Comparison of ENCODE assay signal across 9 mouse cellular contexts in the genomic region with DNA sequence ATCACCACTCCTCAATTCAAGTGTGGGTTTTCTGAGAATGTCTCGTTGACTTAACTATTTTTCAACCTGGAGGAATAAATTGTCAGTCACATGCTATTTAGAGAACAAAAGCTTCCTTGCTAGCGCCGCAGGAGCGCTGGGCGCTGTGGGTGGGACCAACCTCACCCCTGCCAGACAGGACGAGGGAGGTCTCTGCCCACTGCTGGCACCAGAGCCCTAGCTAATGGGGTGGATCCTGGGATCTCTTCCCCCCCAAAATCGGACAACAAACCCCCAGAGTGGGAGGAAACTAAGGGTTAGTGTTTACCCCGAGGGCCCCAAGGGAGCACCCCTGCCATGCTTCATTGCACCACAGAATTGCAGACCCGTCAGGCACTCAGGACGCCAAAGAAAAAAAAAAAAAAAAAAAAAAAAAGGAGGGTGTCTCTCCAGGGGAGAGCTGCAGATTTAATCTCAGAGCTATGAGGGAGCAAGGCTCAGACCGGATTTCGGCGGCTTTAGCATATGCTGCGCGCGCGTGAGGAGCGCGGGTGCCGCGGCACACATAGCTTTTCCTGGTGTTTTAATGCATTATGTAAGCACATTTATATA. TPM values are rescaled to one million over a fixed set of nuclear protein-coding genes. Genes with fewer than 3 reads are reported as not detected.
DNase-seq lines count a peak whose midpoint lies in the region; ATAC-seq lines count a peak whose summit lies in the region.
"Had no signal": no experiment of that assay in that cellular context is flagged by ENCODE, and none has a peak within 500 bp of the region (broad histone marks: within the 10 kb centered on the region; RNA-seq: fewer than 3 reads in every experiment).

No protein-coding gene starts in this region.

- H3K9ac ChIP-seq in lung, embryonic 16.5 days (ENCODE audit: low read length): no peak overlapping the region
- H3K9ac ChIP-seq in hindbrain, embryonic 16.5 days (ENCODE audit: low read depth, low read length): peak overlapping the region; percentile 61
- no peak overlapping the region for H3K9ac ChIP-seq in limb, embryonic 11.5 days (ENCODE audit: low read length)

- H3K4me2 ChIP-seq in lung, embryonic 16.5 days (ENCODE audit: low read depth, low read length): peak overlapping the region; percentile 55
- H3K4me2 ChIP-seq in hindbrain, embryonic 16.5 days (ENCODE audit: low read length): peak overlapping the region; percentile 51
- H3K4me2 ChIP-seq in limb, embryonic 11.5 days (ENCODE audit: low read depth, severe bottlenecking): peak overlapping the region; percentile 17; the same call in 1 of the 2 replicates

- ATAC-seq in lung, embryonic 16.5 days (ENCODE audit: low read depth): peak; percentile 57; the same call in 1 of the 2 replicates
- ATAC-seq in hindbrain, embryonic 16.5 days: peak; percentile 51; the same call in 1 of the 2 replicates
- ATAC-seq in limb, embryonic 11.5 days (ENCODE audit: insufficient number of reproducible peaks, low FRiP score, low TSS enrichment, low read depth): no peak

- no peaks in the 10 kb centered on the region for H3K4me1 ChIP-seq in lung, embryonic 16.5 days (replicated peaks; ENCODE audit: control insufficient read depth, insufficient read depth, low read length)
- peaks cover 18% of the 10 kb centered on the region for H3K4me1 ChIP-seq in hindbrain, embryonic 16.5 days (ENCODE audit: control insufficient read depth, insufficient read depth, low read depth, low read length)
- H3K4me1 ChIP-seq in limb, embryonic 11.5 days (ENCODE audit: control insufficient read depth, insufficient read depth, low read length): peaks cover 5% of the 10 kb centered on the region

- under 1% methylated on average over 21 of the region's 21 CpGs for WGBS in lung, embryonic 16.5 days
- WGBS in hindbrain, embryonic 16.5 days: under 1% methylated on average over 21 of the region's 21 CpGs
- 2% methylated on average over 21 of the region's 21 CpGs for WGBS in limb, embryonic 11.5 days

- peak overlapping the region; percentile 25 for H3K4me3 ChIP-seq in lung, embryonic 16.5 days (ENCODE audit: low read length)
- peak overlapping the region; percentile 14 for H3K4me3 ChIP-seq in hindbrain, embryonic 16.5 days (ENCODE audit: low read length)
- H3K4me3 ChIP-seq in limb, embryonic 11.5 days (ENCODE audit: low read depth, low read length): 0 out of 2 replicates have a peak overlapping the region, but pooled peaks have one; percentile 5

- H3K36me3 ChIP-seq in lung, embryonic 16.5 days (ENCODE audit: control insufficient read depth, insufficient read depth, low read length): no peaks in the 10 kb centered on the region
- H3K36me3 ChIP-seq in hindbrain, embryonic 16.5 days (ENCODE audit: control insufficient read depth, insufficient read depth, low read length): no peaks in the 10 kb centered on the region
- H3K36me3 ChIP-seq in limb, embryonic 11.5 days (ENCODE audit: control insufficient read depth, insufficient read depth, low read length): no peaks in the 10 kb centered on the region

- DNase-seq in lung, postnatal 25 days (ENCODE audit: low spot score): no peak
- peak; percentile 36 to 40 for DNase-seq in cerebellum, postnatal 36 days
- DNase-seq in limb, embryonic 11.5 days (ENCODE audit: low spot score): peak; percentile 23
- DNase-seq in retina, postnatal 7 days (ENCODE audit: low read depth, low spot score): peak; percentile 61
- no peak for DNase-seq in thymus, postnatal 25 days
- no peak for DNase-seq in adrenal gland, postnatal 25 days

- H3K9me3 ChIP-seq in lung, embryonic 16.5 days (ENCODE audit: control insufficient read depth, low read length): no peaks in the 10 kb centered on the region
- no peaks in the 10 kb centered on the region for H3K9me3 ChIP-seq in hindbrain, embryonic 16.5 days (ENCODE audit: control insufficient read depth, low read length)
- no peaks in the 10 kb centered on the region for H3K9me3 ChIP-seq in limb, embryonic 11.5 days (ENCODE audit: control insufficient read depth, low read length)

- H3K27ac ChIP-seq in lung, embryonic 16.5 days (ENCODE audit: low read length): no peak overlapping the region
- no peak overlapping the region for H3K27ac ChIP-seq in hindbrain, embryonic 16.5 days (ENCODE audit: low read depth, low read length)
- no peak overlapping the region for H3K27ac ChIP-seq in limb, embryonic 11.5 days (replicated peaks; ENCODE audit: low read depth, low read length)

- H3K27me3 ChIP-seq in lung, embryonic 16.5 days (ENCODE audit: control insufficient read depth, insufficient read depth, low read depth, low read length): peaks cover 12% of the 10 kb centered on the region
- H3K27me3 ChIP-seq in hindbrain, embryonic 16.5 days (replicated peaks; ENCODE audit: control insufficient read depth, insufficient read depth, low read length): no peaks in the 10 kb centered on the region
- H3K27me3 ChIP-seq in limb, embryonic 11.5 days (ENCODE audit: control insufficient read depth, insufficient read depth, low read length): peaks cover 30% of the 10 kb centered on the region

RNA-seq across cellular contexts. Expression of a gene that starts 35.2 kb away (rescaled TPM):
- not detected in 2 replicates for polyA plus RNA-seq in lung, embryonic 16.5 days (2015; fragmentation: Nextera tagmentation; extraction: Ambion mirVana)
- polyA plus RNA-seq in hindbrain, embryonic 16.5 days (2015; fragmentation: Nextera tagmentation; extraction: Ambion mirVana): 0.60 and 0.63 TPM in 2 replicates
- not detected in 2 replicates for polyA plus RNA-seq in limb, embryonic 11.5 days (2014; fragmentation: Nextera tagmentation; extraction: Ambion mirVana)
- 0.82 TPM in 1 of 2 replicates, not detected in the other for total RNA-seq in adrenal gland, postnatal 25 days (2021)
- total RNA-seq: liver, adult 2 months had no signal
- polyA plus RNA-seq: liver, adult 2 months had no signal

Comparison
In these comparisons a context has a peak if more than half of its experiments do, and no peak if none do; other contexts are left out.
1. DNase-seq: peak in cerebellum, postnatal 36 days (2 of 2), limb, embryonic 11.5 days (single experiment) and retina, postnatal 7 days (single experiment); none in lung, postnatal 25 days (single experiment), thymus, postnatal 25 days (single experiment) and adrenal gland, postnatal 25 days (single experiment).
2. Peak in every context shown above with its lines, with median percentiles within 50 percentile points of each other: H3K4me2 ChIP-seq and H3K4me3 ChIP-seq.